Mouse (Mus musculus) testis, adult 2 months (tissue): ENCODE measurements at regions not wholly inside any gene's neighbourhood (a gene's known extent, or its start where the extent isn't known, plus 50 kb on each side); places are given as distances from the start of the nearest gene placed in this dataset.

Source experiments
- H3K27ac ChIP-seq: fragments of 200-500 bp; 2 replicates; pipeline ENCODE4 v1.5.1; 2012; ENCODE audit warnings: low read depth, low read length; ENCODE audit not compliant: control insufficient read depth, insufficient read depth
- H3K27me3 ChIP-seq: fragments of 200-500 bp; 2 replicates; pipeline ENCODE4 v1.6.1; 2012; ENCODE audit warnings: mild to moderate bottlenecking, low read length, moderate library complexity; ENCODE audit not compliant: control insufficient read depth, insufficient read depth
- H3K36me3 ChIP-seq: fragments of 200-500 bp; 2 replicates; pipeline ENCODE4 v1.6.1; 2012; ENCODE audit warnings: mild to moderate bottlenecking, low read length; ENCODE audit not compliant: control insufficient read depth, insufficient read depth
- H3K4me1 ChIP-seq: fragments of 200-500 bp; 2 replicates; pipeline ENCODE4 v1.6.1; 2012; ENCODE audit warnings: low read length; ENCODE audit not compliant: control insufficient read depth, insufficient read depth
- H3K4me3 ChIP-seq: fragments of 200-500 bp; 2 replicates; pipeline ENCODE4 v1.5.1; 2012; ENCODE audit warnings: low read depth, mild to moderate bottlenecking, low read length, moderate library complexity, mixed read lengths; ENCODE audit not compliant: control insufficient read depth
- CTCF ChIP-seq: fragments of 200-500 bp; IDR thresholded peaks from 2 replicates; pipeline ENCODE4 v1.5.1; 2012; ENCODE audit warnings: low read depth, mild to moderate bottlenecking, inconsistent platforms, low read length, moderate library complexity; ENCODE audit not compliant: control insufficient read depth, insufficient read depth, insufficient replicate concordance
- POLR2A ChIP-seq: fragments of 200-500 bp; IDR thresholded peaks from 2 replicates; pipeline ENCODE4 v1.6.1; 2012; ENCODE audit warnings: low read depth, mild to moderate bottlenecking, inconsistent platforms, low read length, moderate library complexity; ENCODE audit not compliant: control insufficient read depth

GRCm38 (mm10) chr10:122386748-122387147 is 61.6 kb upstream of the Avpr1a start:
- Histone ChIP-seq H3K4me1 (no peaks in the 10 kb centered on the region), H3K27ac (no peak overlapping the region), H3K4me3 (no peak overlapping the region), H3K27me3 (no peaks in the 10 kb centered on the region), H3K36me3 (no peaks in the 10 kb centered on the region)
- TF ChIP-seq POLR2A (no peak), CTCF (no peak)

GRCm38 (mm10) chr10:122379661-122380344 is 68.5 kb upstream of the Avpr1a start:
- TF ChIP-seq POLR2A, result no peak
- TF ChIP-seq CTCF, result no peak
- no peaks in the 10 kb centered on the region for H3K27me3 ChIP-seq
- H3K36me3 ChIP-seq, result no peaks in the 10 kb centered on the region
- no peaks in the 10 kb centered on the region for H3K4me1 ChIP-seq
- H3K27ac ChIP-seq, result no peak overlapping the region
- H3K4me3 ChIP-seq, result no peak overlapping the region

GRCm38 (mm10) chr10:122343291-122343690 is 105.0 kb upstream of the Avpr1a start:
- H3K36me3 ChIP-seq, result no peaks in the 10 kb centered on the region
- H3K4me3 ChIP-seq, result peak overlapping the region; percentile 22
- H3K27me3 ChIP-seq, result no peaks in the 10 kb centered on the region
- no peak for TF ChIP-seq CTCF
- H3K4me1 ChIP-seq, result peaks cover 4% of the 10 kb centered on the region
- H3K27ac ChIP-seq, result no peak overlapping the region

- H3K4me3 ChIP-seq, result no peak overlapping the region
- H3K4me1 ChIP-seq, result peaks cover 4% of the 10 kb centered on the region
- no peaks in the 10 kb centered on the region for H3K27me3 ChIP-seq
- no peak overlapping the region for H3K27ac ChIP-seq
- no peaks in the 10 kb centered on the region for H3K36me3 ChIP-seq
- no peak for TF ChIP-seq CTCF
- no peak for TF ChIP-seq POLR2A
Observed at GRCm38 (mm10) chr10:122342356-122342755, 105.9 kb upstream of the Avpr1a start.

GRCm38 (mm10) chr10:122326851-122327250 is 121.4 kb upstream of the Avpr1a start:
- H3K27me3 ChIP-seq, result no peaks in the 10 kb centered on the region
- TF ChIP-seq POLR2A (no peak), CTCF (no peak)
- H3K4me3 ChIP-seq, result no peak overlapping the region
- H3K4me1 ChIP-seq, result no peaks in the 10 kb centered on the region
- no peaks in the 10 kb centered on the region for H3K36me3 ChIP-seq
- no peak overlapping the region for H3K27ac ChIP-seq

- TF ChIP-seq CTCF (no peak), POLR2A (no peak)
Observed at GRCm38 (mm10) chr10:122318886-122319285, 129.4 kb upstream of the Avpr1a start.

GRCm38 (mm10) chr10:122310646-122311193 is 137.6 kb upstream of the Avpr1a start:
- Histone ChIP-seq H3K27me3 (no peaks in the 10 kb centered on the region), H3K27ac (no peak overlapping the region), H3K36me3 (no peaks in the 10 kb centered on the region), H3K4me3 (no peak overlapping the region), H3K4me1 (no peaks in the 10 kb centered on the region)
- TF ChIP-seq CTCF, result no peak

More at GRCm38 (mm10) chr10:122318886-122319285, 129.4 kb upstream of the Avpr1a start:
- H3K27ac ChIP-seq, result no peak overlapping the region
- no peaks in the 10 kb centered on the region for H3K4me1 ChIP-seq
- no peak overlapping the region for H3K4me3 ChIP-seq
- no peaks in the 10 kb centered on the region for H3K27me3 ChIP-seq
- H3K36me3 ChIP-seq, result no peaks in the 10 kb centered on the region

- H3K36me3 ChIP-seq, result no peaks in the 10 kb centered on the region
- TF ChIP-seq POLR2A, result no peak
- TF ChIP-seq CTCF, result no peak
- no peak overlapping the region for H3K27ac ChIP-seq
- no peak overlapping the region for H3K4me3 ChIP-seq
- H3K4me1 ChIP-seq, result no peaks in the 10 kb centered on the region
- H3K27me3 ChIP-seq, result no peaks in the 10 kb centered on the region
Observed at GRCm38 (mm10) chr10:122308691-122309090, 139.6 kb upstream of the Avpr1a start.
